Mouse (Mus musculus): ENCODE measurements around the gene Tmem259.

- TF ChIP-seq CTCF (IDR thresholded peaks at IDR 0.05; ENCODE audit: low read depth) (no peak), EP300 (IDR thresholded peaks at IDR 0.05; ENCODE audit: low read depth) (no peak)
These were observed 10.4 kb upstream of the Tmem259 start for GRCm38 (mm10) chr10:79994397-79995115.
